Mouse (Mus musculus) heart, embryonic 13.5 days (tissue): ENCODE data around the gene Olfm4. TPM values are rescaled to one million over a fixed set of nuclear protein-coding genes. Genes with fewer than 3 reads are reported as not detected.

Experiments used
- ATAC-seq: fragments of 200-750 bp; cut with Nextera tagmentation; 2 replicates; pipeline ENCODE4 v1.8.0; 2017; ENCODE audit warnings: moderate TSS enrichment; ENCODE audit not compliant: insufficient number of reproducible peaks, low FRiP score, low TSS enrichment; ENCODE audit errors: extremely low read depth
- H3K27ac ChIP-seq: fragments of 300-500 bp; sonication (generic); replicated peaks from 2 replicates; pipeline ENCODE4 v1.5.1; 2015; ENCODE audit warnings: moderate library complexity, mild to moderate bottlenecking, inconsistent platforms
- H3K27me3 ChIP-seq: fragments of 300-500 bp; sonication (generic); replicated peaks from 2 replicates; pipeline ENCODE4 v1.6.1; 2015; ENCODE audit warnings: mild to moderate bottlenecking, inconsistent platforms
- H3K36me3 ChIP-seq: fragments of 300-500 bp; sonication (generic); 2 replicates; pipeline ENCODE4 v1.6.1; 2015; ENCODE audit warnings: mild to moderate bottlenecking, inconsistent platforms
- H3K4me1 ChIP-seq: fragments of 300-500 bp; sonication (generic); 2 replicates; pipeline ENCODE4 v1.6.1; 2015; ENCODE audit warnings: inconsistent platforms
- H3K4me2 ChIP-seq: fragments of 300-500 bp; sonication (generic); 2 replicates; pipeline ENCODE4 v1.6.1; 2015; ENCODE audit warnings: inconsistent platforms, mild to moderate bottlenecking, moderate library complexity
- H3K4me3 ChIP-seq: fragments of 300-500 bp; sonication (generic); 2 replicates; pipeline ENCODE4 v1.5.1; 2015; ENCODE audit warnings: moderate library complexity, mild to moderate bottlenecking, inconsistent platforms
- H3K9ac ChIP-seq: fragments of 300-500 bp; sonication (generic); 2 replicates; pipeline ENCODE4 v1.6.1; 2015; ENCODE audit warnings: inconsistent platforms, mild to moderate bottlenecking, moderate library complexity
- H3K9me3 ChIP-seq: fragments of 300-500 bp; sonication (generic); 2 replicates; pipeline ENCODE4 v1.6.1; 2016; ENCODE audit warnings: inconsistent platforms
- WGBS: fragments of 180-500 bp; shearing (Covaris S2); methylation state at CpG from one replicate; pipeline ENCODE4 v1.1.7; 2015; ENCODE audit warnings: mixed read lengths; 5-methylcytosine and 5-hydroxymethylcytosine counted together
- polyA plus RNA-seq: library from polyadenylated mRNA; unstranded; fragments of >200 nt; fragmentation: Nextera tagmentation; extraction: Ambion mirVana; gene quantifications from 2 replicates; pipeline ENCODE4 v1.2.1, GENCODE M21; 2015

Olfm4 gene
- polyA plus RNA-seq, 1 experiment from 2014 or later: 0.24 TPM

DNA sequence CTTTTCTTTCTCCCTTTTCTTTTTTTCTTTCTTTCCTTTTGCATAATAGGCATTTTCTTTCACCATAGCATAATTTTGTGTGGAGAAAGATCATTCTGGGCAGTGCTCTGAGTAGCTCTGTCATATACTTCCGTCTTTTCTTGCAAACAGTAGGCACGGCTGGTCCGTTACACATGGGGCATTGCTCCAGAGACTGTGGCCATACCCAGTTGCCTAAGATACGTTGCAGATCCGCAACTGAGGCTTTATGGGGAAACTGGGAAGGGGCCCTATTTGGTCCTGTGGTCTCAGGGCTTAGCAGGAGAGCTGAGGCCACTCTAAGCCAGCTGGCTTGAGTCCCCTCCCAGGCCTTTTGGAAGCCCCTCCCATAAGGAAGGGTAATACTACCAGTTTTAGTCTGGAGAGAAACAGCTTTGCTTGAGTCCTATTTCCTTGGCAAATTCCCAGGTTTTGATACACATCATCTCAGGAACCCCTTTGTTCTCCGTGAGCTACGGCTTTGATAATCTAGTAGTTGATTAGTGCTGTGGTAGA is 1.3 kb downstream of the Olfm4 start:
- H3K4me3 ChIP-seq: no peak overlapping the region
- H3K36me3 ChIP-seq: no peaks in the 10 kb centered on the region
- H3K9me3 ChIP-seq: no peaks in the 10 kb centered on the region
- H3K4me2 ChIP-seq: no peak overlapping the region
- H3K27ac ChIP-seq: no peak overlapping the region
- H3K9ac ChIP-seq: no peak overlapping the region
- H3K4me1 ChIP-seq: peaks cover 5% of the 10 kb centered on the region; the same call in 1 of the 2 replicates
- H3K27me3 ChIP-seq: no peaks in the 10 kb centered on the region
- no peak for ATAC-seq
- WGBS: 70% methylated on average over 7 of the region's 7 CpGs

DNA sequence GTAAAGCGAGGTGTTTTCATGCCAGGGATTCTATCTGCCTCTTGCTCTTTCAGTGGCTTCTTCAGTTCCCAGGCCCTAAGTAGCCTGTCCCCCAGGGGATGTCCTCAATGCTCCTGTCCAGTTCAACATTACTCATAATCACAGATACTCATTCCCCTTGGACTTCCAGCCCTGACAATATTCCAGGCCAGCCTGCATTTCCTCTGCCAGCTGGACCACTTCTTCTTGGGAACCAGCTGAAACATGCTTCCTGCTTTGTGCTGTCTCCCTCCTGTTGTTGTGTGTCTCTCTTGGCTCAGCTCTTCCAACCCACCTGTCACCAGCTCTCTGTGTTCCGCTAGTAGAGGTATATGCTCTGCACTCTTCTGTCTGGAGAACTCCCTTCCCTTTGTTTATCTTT is 1.8 kb downstream of the Olfm4 start:
- no peak for ATAC-seq
- H3K27ac ChIP-seq: no peak overlapping the region
- no peaks in the 10 kb centered on the region for H3K27me3 ChIP-seq
- H3K4me3 ChIP-seq: no peak overlapping the region
- H3K9me3 ChIP-seq: no peaks in the 10 kb centered on the region
- H3K4me2 ChIP-seq: no peak overlapping the region
- WGBS: 68% methylated on average over 2 of the region's 2 CpGs
- peaks cover 5% of the 10 kb centered on the region; the same call in 1 of the 2 replicates for H3K4me1 ChIP-seq
- H3K9ac ChIP-seq: no peak overlapping the region
- no peaks in the 10 kb centered on the region for H3K36me3 ChIP-seq

DNA sequence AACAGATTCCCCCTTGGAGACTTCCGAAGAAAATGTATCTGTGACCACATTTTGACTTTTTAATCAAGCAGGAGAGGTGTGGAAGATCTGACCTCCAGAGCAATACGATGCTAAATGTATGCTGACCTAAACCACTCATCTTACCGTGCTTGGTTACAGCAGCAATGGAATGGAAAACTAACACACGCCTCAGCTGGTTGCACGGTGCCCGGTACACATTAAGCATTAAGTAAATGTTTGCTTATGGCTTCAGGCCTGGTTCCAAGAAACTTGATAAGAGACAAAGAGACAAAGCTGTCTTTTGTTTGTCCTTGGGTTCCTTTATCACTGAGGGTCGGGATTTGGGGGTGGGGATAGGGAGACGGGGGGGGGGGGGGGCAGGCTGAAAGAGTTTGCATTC is 3.0 kb downstream of the Olfm4 start:
- Histone ChIP-seq H3K9me3 (no peaks in the 10 kb centered on the region), H3K9ac (no peak overlapping the region), H3K27me3 (no peaks in the 10 kb centered on the region), H3K36me3 (no peaks in the 10 kb centered on the region), H3K27ac (no peak overlapping the region), H3K4me3 (no peak overlapping the region), H3K4me2 (no peak overlapping the region), H3K4me1 (peaks cover 5% of the 10 kb centered on the region; the same call in 1 of the 2 replicates)
- no peak for ATAC-seq
- 54% methylated on average over 8 of the region's 8 CpGs for WGBS

DNA sequence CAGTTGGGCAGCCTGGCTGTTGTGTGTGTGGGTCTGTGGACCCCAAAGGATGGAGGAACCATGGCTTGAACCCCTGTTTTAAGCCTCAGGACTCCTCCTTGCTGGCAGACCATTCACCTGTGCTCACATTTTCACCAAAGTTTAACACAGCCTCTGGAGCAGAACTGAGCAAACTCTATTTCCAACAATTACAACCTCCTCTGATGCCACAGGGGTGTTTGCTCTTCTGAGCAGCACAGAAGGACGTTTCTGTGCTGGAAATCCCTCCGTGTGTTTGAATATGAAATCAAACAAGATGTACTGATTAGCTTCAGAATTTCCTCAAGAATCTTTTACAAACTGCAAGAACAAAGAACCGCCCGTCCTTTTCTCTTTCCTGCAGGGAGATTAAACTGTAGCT is 5.9 kb downstream of the Olfm4 start:
- no peak overlapping the region for H3K27ac ChIP-seq
- peaks cover 5% of the 10 kb centered on the region; the same call in 1 of the 2 replicates for H3K4me1 ChIP-seq
- H3K9me3 ChIP-seq: no peaks in the 10 kb centered on the region
- ATAC-seq: no peak
- no peaks in the 10 kb centered on the region for H3K36me3 ChIP-seq
- WGBS: 62% methylated on average over 4 of the region's 4 CpGs
- no peak overlapping the region for H3K9ac ChIP-seq
- H3K4me2 ChIP-seq: no peak overlapping the region
- H3K4me3 ChIP-seq: no peak overlapping the region
- no peaks in the 10 kb centered on the region for H3K27me3 ChIP-seq

DNA sequence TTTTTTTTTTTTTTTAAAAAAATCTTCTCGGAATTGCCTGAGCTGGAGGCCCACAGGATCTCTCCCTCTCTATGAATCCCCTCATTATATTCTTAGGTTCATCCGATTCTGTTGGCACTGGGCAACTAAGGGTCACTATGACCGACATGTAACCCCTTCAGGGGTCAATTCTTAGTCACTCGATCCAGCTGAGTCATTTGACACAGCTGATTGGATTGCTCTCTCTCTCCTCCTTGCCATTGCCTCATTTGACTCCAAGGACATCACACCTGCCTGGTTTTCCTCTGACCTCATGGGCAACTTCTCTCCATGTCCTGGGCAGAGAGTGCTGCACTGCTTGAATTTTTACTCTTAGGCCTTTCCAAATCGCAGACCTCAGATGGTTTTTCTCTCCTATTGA is 6.7 kb downstream of the Olfm4 start:
- Histone ChIP-seq H3K4me1 (peaks cover 2% of the 10 kb centered on the region; the same call in 1 of the 2 replicates), H3K9me3 (no peaks in the 10 kb centered on the region), H3K4me3 (no peak overlapping the region), H3K9ac (no peak overlapping the region), H3K27me3 (no peaks in the 10 kb centered on the region), H3K4me2 (no peak overlapping the region), H3K36me3 (no peaks in the 10 kb centered on the region), H3K27ac (no peak overlapping the region)
- WGBS: 58% methylated on average over 5 of the region's 5 CpGs
- no peak for ATAC-seq

DNA sequence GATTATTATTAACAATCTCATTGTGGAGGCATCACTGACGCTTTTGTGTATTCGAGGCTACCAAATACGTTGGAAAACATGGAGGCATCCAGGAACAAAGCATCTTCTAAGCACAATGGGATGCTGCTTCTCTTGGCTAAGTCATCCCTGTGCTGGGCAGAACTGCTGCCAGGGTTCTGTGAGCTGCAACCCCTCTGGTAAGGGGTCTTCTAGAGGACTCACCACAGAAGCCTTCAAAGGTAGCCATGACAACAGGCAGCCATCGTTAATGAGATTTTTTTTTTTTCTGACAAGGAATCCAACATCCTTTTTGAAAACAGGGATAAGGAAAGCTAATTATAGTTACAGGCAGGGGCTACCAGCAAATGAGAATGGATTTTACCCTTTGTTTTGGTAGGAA is 13.7 kb downstream of the Olfm4 start:
- WGBS: 73% methylated on average over 4 of the region's 4 CpGs
- no peaks in the 10 kb centered on the region for H3K27me3 ChIP-seq
- no peak overlapping the region for H3K4me3 ChIP-seq
- no peak overlapping the region for H3K27ac ChIP-seq
- H3K4me1 ChIP-seq: no peaks in the 10 kb centered on the region
- H3K4me2 ChIP-seq: no peak overlapping the region
- no peaks in the 10 kb centered on the region for H3K36me3 ChIP-seq
- no peaks in the 10 kb centered on the region for H3K9me3 ChIP-seq
- no peak for ATAC-seq
- H3K9ac ChIP-seq: no peak overlapping the region

DNA sequence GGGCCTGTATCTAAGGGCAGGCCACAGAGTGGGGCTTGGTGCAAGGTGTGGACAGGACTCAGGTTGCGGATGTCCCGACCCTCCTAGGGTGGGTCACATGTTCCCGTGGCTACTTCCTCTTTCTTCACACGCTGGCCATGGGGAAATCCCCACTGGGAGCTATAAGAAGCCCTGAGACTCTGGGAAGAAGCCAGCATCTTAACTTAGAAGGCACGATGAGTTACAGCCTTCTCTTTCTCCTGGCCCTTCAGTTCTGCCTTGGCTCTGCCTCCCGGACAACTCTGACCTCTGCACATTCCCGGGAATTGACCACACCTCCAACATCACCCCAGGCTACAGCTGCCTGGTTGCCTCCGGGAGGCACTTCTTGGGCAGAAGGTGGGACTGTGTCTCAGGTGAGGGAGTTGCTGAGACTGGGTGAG is 16.2 kb downstream of the Olfm4 start:
- no peak for ATAC-seq

DNA sequence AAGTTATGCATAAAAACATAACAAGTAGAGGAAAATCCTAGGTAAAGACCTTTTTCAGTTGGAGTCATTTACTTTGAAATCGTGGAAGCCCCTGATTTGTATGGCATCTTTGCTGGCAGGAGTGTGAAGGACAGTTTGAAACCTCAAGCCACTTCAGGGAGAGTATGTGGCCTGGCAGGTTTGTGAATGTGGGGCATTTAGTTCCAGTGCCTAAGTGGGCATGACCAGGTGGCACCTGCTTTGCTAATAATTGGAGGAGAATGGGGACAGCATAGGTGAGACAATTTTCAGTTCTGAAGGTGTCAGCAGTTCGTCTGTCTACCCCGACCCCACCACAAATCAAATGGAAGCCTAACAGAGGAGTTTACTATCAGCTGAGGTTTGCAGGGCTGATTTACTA is 23.8 kb downstream of the Olfm4 start:
- WGBS: 77% methylated on average over 3 of the region's 3 CpGs
- H3K27ac ChIP-seq: no peak overlapping the region
- no peak overlapping the region for H3K9ac ChIP-seq
- H3K4me2 ChIP-seq: no peak overlapping the region
- H3K4me3 ChIP-seq: no peak overlapping the region
- H3K36me3 ChIP-seq: no peaks in the 10 kb centered on the region
- H3K4me1 ChIP-seq: no peaks in the 10 kb centered on the region
- ATAC-seq: no peak
- no peaks in the 10 kb centered on the region for H3K27me3 ChIP-seq
- H3K9me3 ChIP-seq: no peaks in the 10 kb centered on the region

More for the DNA sequence above, 16.2 kb downstream of the Olfm4 start:
- H3K36me3 ChIP-seq: no peaks in the 10 kb centered on the region
- no peak overlapping the region for H3K27ac ChIP-seq
- H3K4me3 ChIP-seq: no peak overlapping the region
- no peak overlapping the region for H3K4me2 ChIP-seq
- H3K27me3 ChIP-seq: no peaks in the 10 kb centered on the region
- no peak overlapping the region for H3K9ac ChIP-seq
- 61% methylated on average over 8 of the region's 8 CpGs for WGBS
- no peaks in the 10 kb centered on the region for H3K9me3 ChIP-seq
- no peaks in the 10 kb centered on the region for H3K4me1 ChIP-seq

DNA sequence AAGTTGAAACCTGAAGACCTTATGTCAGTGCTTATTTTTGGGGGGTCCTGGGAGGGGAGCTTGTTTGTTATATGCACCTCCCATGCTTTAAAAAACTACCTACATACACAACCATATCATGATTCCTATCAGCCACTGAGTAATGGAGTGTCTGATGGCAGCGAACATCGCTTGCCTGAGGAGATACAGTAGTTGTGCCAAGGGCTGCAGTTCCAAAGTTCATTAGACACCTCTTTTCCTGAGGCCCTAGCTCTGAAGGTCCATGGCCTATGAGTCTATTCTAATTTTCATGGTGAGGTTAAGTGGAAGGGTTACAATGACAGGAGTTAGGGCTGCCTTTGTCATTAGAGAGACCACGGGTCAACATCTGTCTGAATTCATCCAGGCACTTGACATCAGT is 26.5 kb downstream of the Olfm4 start:
- no peak for ATAC-seq
- Histone ChIP-seq H3K9ac (no peak overlapping the region), H3K36me3 (no peaks in the 10 kb centered on the region), H3K9me3 (no peaks in the 10 kb centered on the region), H3K4me3 (no peak overlapping the region), H3K27me3 (no peaks in the 10 kb centered on the region), H3K4me1 (peaks cover 5% of the 10 kb centered on the region; the same call in 1 of the 2 replicates), H3K4me2 (no peak overlapping the region), H3K27ac (no peak overlapping the region)
- WGBS: 77% methylated on average over 3 of the region's 3 CpGs

DNA sequence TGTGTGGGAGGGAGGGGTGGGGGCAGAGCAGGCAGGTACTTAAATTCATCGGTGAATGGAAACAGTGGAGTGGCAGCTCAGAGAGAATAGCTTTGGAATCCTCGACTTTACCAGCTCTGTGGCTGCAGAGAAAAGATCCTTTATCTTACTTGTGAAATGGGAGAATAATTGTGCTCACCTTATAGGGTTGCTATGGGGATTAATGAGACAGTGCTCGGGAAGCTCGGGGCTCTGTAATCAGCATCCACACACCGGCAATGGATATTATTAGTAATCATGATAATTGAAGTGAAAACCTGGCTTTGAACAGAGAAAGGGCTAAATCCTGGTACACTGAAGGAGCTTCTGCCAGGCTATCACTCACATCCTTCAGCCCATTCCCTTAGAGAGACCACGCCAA is 31.1 kb downstream of the Olfm4 start:
- WGBS: 48% methylated on average over 6 of the region's 6 CpGs
- H3K4me1 ChIP-seq: peaks cover 10% of the 10 kb centered on the region
- no peaks in the 10 kb centered on the region for H3K27me3 ChIP-seq
- no peak overlapping the region for H3K4me3 ChIP-seq
- no peak overlapping the region for H3K9ac ChIP-seq
- H3K27ac ChIP-seq: no peak overlapping the region
- H3K9me3 ChIP-seq: no peaks in the 10 kb centered on the region
- H3K4me2 ChIP-seq: no peak overlapping the region
- no peak for ATAC-seq
- H3K36me3 ChIP-seq: no peaks in the 10 kb centered on the region

DNA sequence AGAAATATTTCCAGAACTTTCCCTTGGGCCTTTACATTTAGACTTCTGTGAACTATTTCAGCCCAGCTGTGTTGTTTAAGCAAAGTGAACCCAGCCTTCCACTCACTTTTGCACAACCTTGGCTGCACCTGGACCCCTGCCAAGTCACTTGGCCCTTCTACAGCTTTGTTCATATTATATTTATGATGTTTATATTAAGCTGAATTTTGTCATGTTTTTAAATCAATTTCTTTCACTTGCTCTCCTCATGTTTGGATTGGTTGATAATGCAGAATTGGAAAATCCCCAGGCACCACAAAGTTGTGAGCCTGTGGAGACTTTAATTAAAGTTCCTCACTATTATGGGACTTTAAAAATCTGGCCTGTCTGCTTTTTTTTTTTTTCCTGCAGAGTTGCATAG is 32.2 kb downstream of the Olfm4 start:
- no peak for ATAC-seq

DNA sequence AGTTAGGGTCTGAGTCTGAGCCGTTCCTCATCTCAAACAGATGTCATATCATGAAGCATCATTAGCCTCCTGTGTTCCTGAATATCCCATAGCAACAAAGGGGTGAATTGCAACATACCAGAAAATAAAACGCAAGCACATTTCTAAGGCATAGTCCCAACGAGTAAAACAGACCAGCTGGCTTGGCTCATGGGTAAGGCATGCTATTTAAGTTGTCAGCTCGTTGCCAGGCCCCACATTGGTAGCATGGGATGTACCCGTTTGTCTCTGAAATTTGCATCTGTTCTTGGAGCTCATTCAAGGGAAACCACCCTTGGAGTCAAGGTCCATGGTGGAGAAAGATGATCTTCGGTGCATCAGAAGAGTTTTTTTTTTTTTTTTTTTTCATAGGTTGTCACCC is 42.2 kb downstream of the Olfm4 start:
- no peak for ATAC-seq
- no peak overlapping the region for H3K9ac ChIP-seq
- H3K36me3 ChIP-seq: no peaks in the 10 kb centered on the region
- no peak overlapping the region for H3K4me2 ChIP-seq
- no peak overlapping the region for H3K4me3 ChIP-seq
- H3K4me1 ChIP-seq: no peaks in the 10 kb centered on the region
- H3K9me3 ChIP-seq: no peaks in the 10 kb centered on the region
- 60% methylated on average over 6 of the region's 6 CpGs for WGBS
- no peaks in the 10 kb centered on the region for H3K27me3 ChIP-seq
- no peak overlapping the region for H3K27ac ChIP-seq

More for the DNA sequence above, 32.2 kb downstream of the Olfm4 start:
- Histone ChIP-seq H3K27me3 (no peaks in the 10 kb centered on the region), H3K9me3 (no peaks in the 10 kb centered on the region), H3K4me3 (no peak overlapping the region), H3K4me1 (peaks cover 10% of the 10 kb centered on the region), H3K9ac (no peak overlapping the region), H3K27ac (no peak overlapping the region), H3K4me2 (no peak overlapping the region), H3K36me3 (no peaks in the 10 kb centered on the region)
